Mouse (Mus musculus) lung, postnatal 36 days (tissue): ENCODE data around the gene Gsap.
"Not testable (repeated sequence)": the region's sequence is repeated elsewhere in the genome, so short reads cannot be mapped to it uniquely, and the experiment has no call there.

Source experiments
- DNase-seq: peaks from one replicate; pipeline ENCODE4 v3.0.0; 2022; ENCODE audit warnings: mixed read lengths

Gsap gene

DNA sequence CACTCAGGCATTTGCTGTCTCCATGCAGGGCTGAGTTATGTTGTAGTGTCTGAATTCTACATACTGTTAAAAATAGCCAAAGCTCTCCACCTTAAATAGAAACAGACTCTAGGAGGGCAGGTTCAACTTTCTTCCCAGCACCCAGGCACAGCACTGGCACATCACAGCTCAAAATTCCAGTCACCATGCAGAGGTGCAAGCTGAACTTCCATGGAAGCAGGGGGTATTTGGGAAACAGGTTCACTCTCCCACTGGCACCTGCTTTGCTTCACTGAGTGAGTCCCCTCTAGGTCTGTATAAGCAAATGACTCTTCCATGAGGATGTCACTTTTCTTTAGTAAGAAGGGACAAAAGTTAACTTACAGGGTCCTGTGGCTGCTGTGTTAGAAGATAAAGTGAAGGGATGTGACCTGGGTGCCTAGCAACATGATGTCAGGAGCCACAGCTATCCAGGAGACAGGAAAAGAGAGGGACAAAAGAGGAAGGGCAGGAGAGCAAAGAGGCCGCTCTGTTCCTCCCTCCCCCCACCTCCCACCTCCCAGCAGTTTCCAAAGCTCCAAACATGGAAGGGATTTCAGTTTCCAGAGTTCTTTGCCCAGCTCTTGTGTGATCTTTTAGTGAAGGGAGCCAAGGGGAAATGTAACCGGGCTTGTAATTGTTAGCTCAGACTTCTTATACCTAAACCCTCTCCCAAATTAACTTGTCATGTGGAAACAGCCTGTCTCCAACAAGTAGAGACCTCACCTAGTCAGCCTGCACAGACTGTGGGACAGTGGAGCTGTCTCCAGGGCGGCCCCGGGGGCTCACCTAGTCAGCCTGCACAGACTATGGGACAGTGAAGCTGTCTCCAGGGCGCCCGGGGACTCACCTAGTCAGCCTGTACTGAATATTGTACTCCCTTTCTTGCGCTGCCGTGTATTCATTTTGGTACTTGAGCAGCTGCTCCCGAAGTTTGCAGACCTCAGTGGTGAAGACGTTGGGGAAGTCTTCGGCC is 143.9 kb downstream of the Gsap start:
- no peak for DNase-seq

GRCm38 (mm10) chr5:21331656-21332055 is 145.6 kb downstream of the Gsap start:
- peak; percentile 61 for DNase-seq

DNA sequence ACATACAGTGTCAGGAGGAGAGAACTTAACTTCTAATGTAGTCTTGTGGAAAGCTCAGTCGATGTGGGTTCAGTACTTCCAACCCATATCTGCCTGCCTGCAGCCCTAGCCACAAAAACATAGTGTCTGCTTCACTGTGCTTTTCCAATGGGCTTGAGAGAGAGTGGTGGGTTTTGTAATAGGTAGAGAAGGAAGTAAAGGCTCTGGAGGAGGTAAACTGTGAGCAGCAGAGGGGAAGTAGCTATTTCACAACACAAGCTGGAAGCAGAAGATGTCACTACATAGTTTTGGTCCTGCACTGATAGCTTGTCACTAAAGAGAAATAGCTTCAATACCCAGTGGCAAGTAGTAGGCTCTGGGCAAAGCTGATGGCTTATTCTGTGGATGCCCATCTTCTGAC is 146.1 kb downstream of the Gsap start:
- peak; percentile 37 for DNase-seq

DNA sequence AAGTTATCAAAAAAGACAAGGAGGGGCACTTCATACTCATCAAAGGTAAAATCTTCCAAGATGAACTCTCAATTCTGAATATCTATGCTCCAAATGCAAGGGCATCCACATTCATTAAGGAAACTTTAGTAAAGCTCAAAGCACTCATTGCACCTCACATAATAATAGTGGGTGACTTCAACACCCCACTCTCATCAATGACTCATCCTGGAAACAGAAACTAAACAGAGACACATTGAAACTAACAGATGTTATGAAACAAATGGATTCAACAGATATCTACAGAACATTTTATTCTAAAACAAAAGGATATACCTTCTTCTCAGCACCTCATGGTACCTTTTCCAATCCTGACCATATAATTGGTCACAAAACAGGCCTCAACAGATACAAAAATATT is 156.2 kb downstream of the Gsap start:
- not testable (repeated sequence) for DNase-seq

DNA sequence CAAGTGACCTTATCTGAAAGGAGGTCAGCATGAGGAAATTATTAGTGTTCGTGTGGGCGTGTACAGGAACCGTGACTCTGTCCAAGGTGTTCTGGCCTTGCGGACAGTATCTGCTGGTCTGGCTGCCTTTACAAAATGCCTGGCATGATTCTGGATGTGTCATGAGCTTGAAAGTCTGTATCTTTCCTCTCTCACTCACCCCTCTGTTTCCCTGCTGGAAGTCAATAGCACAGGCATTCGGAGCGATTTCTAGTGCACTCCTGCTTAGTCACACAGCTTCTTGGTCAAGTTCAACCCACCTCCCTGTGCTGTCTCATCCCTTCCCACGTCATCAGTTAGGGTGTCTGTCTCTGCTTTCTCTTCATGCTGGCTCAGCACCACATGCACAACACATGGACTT is 162.3 kb downstream of the Gsap start:
- peak; percentile 33 for DNase-seq

GRCm38 (mm10) chr5:21351678-21352077 is 165.6 kb downstream of the Gsap start:
- no peak for DNase-seq

- DNase-seq = no peak
Observed at GRCm38 (mm10) chr5:21358648-21359047, 172.6 kb downstream of the Gsap start.

DNA sequence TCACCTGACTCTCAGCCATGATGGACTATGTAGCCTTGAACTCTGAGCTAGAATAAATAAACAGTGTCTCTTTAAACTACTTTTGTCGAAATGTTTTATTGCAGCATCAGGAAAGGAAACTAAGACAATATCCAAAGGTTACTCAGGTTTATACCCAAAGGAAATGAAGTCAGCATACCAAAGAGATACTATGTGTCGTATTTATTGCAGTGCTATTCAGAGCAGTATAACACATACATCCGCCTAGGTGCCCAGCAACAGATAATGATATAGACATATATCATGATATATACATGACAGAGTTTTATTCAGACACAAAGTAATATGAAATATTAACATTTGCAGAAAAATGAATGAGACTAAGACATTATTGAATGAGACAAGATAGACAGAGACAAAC is 177.3 kb downstream of the Gsap start:
- no peak for DNase-seq
